Mouse (Mus musculus) mouse embryonic stem cell (cell line): ENCODE results near the gene Myh10.

ENCODE experiments used
- in situ Hi-C, 2 experiments: fragments of 300-500 bp; cut with MboI; formaldehyde crosslinking; loops; 1 replicate in 1 of 2; 3 replicates in 1 of 2; pipeline ENCODE4 v1.14.3; 2019 to 2020; ENCODE audit warnings: low sequenced_read_pairs in 2 of 2, low pct_unique_long_range_greater_than_20kb in 1 of 2, mixed read lengths in 1 of 2; ENCODE audit not compliant: unreplicated experiment in 1 of 2

The Myh10 gene

DNA sequence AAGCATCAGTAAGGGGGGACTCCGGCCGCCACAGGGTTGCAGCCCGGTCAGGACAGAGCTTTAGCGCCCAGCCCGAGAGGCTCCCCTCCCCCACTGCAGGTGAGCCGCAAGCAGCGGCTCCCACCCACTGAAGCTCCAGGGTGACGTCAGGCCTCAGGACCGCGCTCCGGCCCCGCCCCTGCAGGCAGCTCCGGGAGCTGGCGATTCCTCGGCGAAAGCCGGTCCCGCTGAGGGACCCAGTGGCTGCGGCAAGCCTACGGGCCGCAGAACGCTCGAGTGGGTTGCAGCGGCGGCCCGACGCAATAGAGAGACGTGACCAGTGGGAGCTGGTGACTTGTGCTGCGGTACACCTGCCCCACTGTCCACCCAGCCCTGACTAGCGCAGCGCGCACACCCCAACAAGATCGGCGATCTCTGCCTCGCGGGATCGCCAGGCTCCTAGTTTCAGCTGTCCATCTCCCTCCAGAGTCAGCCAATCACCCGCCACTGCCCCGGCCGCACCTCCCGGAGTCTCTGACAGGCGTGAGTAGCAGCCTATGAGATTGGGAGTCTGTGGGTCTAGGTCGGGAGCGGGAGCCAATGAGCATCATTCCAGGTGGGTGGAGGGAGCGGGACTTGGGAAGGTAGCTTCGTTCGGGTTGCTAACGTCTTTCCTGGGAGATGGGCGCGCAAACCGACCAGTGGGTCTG is at the start of gene Myh10:
Gene Myh10, plus strand, starts transcription at position 239 of the 689 bp plus-strand sequence.
- in situ Hi-C loops, result no loop called here

DNA sequence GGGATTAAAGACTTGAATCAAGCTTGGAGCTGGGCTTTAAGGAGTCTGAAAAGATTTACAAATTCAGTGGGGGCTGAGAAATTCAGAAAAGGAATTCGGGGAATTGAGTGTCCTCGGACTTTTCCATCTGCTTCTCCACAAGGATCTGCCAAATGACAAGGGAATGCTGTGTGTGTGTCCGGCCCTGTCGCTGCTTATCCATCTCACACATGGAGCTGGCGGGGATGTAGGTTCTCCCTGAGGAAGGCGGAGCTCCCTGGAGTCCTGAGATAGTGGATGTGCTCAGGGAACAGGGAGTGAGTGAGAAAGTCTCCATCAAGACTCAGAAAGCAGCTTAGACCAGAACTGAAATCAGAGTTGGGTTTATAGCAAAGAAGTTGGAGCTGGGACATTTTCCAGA is 46.6 kb upstream of the Myh10 start:
- in situ Hi-C loops, result no loop called here

DNA sequence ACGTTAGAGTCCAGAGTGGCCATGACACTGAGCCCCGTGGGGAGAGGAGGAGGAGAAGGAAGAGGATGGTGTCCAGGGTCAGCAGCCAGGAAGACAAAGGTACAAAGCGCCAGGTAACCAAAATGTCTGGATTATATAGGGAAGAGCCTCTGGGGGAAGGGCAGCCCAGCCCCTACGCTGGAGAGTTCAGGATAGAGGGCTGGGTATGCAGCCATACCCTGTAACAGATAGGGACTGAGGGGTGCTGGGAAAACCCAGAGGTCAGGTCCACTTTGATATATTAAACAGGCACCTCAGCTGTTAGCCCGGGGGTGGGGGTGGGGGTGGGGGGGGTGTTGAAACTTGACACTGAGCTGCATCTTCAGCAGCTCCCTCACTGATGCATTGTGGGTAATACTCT is 43.6 kb upstream of the Myh10 start:
- in situ Hi-C loops, result no loop called here

DNA sequence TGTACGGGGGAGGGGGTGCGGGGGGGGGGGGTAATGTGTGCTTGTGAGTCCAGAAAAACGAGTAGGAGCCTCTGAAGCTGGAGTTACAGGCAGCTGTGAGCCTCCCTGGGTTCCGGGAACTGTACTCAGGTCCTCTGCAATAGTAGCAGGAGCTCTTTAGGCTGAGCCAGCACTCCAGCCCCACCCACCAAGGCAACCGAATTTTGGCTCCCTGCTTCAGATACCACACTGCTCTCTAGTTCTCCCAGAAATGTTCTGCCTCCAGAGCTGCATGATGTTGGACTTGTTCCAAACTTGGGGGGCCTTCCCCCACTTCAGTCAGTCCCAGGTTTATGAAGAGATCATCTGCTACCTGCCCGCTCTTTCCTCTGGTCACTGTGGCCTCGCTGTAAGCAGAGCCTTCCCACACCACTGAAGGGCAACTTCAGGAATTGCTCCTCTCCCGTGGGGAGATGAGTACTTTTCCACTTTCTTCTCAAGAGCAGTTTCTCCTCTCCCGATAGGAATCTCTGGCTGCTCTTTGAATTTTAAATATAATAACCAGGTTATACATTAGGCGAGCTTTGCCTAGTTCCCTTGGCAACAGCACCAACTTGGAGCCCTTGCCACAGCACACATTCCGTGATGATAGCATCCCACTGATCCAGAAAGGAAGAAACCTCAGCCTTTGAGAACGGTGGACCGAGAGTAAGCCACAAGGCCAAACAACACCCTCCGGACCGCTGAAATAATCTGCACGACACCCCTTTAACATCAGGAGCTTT is 42.8 kb upstream of the Myh10 start:
- in situ Hi-C loops, result no loop called here

DNA sequence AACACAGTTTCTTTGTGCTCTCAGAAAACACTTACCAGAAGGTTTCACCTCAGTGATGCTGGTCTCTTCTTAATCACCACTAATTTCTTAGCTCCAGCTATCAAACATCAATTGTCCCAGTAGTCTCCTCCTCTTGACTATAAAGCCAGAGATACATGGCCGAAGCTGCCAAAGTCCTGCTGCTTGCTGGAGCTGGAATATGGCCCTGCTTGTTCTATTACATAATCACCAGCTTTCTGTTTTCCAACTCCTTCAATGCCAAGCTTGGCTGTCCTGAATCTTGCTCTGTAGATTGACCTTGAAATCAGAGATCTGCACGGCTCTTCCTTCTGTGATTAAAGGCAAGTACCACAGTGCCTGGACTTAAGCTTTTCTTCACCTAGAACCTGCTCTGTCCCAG is 39.8 kb upstream of the Myh10 start:
- in situ Hi-C loops, result no loop called here

DNA sequence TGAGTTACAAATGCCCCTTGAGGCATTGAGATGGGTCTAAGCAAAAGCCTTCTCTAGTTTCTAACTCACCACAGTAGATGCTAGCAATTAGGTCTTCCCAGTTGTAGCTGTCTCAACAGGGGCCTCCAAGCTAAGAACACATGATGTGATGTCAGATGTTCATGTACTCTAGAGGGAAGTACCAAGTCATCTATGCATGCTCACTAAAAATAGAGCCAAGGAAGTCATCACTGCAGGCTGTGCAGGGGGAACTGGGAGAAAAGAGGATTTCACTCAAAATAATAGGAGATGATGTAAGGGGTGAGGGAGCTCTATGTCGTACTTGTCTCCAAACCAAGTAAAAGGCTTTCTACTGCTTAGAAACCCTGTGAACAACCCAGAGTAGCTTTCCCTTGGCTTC is 35.8 kb upstream of the Myh10 start:
- in situ Hi-C loops, result no loop called here

DNA sequence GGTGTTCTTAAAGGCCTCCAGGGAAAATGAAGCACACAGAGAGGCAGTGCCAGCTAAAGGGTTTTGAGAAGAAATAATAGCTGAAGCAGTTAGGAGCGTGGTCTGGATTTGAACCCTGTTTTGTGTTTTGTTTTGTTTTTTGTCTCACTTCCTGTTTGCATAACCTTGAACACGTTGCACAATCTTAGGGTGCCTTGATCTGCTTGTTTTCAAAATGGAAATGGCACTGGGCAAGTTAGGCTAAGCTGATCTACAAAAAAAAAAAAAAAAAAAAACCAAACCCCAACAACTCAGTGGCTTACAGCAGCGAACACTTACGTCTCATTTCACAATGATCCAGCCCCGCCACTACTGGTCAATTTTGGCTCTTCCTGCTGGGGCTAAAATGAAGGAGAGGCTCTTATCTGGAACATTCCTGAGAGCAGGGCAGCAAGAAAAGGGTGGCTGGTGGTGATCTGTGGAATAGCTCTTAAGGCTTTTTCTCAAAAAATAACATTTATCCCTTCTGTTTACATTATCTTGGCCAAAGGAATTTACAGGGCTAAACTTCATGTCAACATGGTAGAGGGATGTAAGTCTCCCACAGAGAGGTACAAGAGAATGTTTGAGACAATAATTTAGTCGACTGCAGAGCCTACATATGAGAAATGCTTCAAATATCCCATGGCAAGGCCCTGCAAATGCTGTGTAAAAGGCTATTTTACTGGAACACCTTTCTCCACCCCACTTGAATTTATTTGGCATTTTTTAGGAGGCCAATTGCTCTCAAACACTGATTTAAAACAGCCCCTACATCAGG is 34.3 kb upstream of the Myh10 start:
- in situ Hi-C loops, result no loop called here

DNA sequence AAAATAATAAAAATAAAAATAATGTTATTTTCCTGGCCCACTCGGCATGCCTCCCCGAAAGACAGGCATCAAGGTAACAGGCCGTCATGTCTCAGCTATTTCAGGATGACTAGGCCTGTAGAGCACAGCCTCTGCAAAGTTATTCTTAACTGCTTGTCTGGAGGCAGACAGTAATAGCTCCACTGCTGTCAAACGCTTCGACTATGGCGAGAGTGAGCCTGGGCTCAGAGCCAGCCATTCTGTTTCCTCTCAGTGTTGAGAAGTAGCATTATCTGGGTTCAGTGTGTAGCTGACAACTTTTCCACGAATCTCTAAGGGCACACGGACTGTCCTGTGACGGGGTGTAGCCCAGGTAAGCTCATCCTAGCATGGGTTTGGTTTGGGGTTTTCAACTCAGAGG is 33.5 kb upstream of the Myh10 start:
- in situ Hi-C loops, result no loop called here

DNA sequence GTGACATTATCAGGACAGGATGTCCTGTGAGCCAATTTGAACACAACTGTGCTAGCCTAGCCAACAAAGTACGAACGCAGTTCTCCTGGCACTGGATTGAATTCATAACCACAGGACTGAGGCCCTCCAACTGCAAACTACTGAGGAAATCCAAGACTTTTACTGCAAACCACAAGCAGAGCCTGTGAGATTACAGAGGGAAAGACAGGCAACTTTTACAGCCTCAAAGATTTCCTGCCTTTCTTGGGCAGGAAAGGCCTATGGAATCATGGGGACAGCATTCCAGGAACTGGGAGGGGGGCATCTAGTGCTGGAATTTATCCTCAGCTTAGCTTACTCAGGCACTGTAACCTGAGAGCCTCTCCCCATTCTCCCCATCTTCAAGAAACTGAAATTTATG is 26.0 kb upstream of the Myh10 start:
- in situ Hi-C loops, result no loop called here

DNA sequence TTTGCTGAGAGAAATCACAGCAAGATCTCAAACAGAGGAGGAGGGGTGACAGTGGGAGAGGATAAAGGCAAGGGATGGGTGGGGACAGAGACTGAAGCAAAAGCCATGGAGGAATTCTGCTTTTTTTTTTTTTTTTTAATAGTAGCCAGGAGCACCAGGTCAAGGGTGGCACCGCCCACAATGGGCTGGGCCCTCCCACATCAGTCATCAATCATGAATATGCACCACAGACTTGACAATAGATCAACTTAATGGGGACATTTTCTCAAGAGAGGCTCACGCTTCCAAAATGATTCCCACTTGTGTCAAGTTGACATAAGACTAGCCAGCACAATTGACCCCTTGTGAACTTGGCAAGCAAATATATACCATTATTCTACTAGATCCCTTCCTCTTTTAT is 25.1 kb upstream of the Myh10 start:
- in situ Hi-C loops, result no loop called here

DNA sequence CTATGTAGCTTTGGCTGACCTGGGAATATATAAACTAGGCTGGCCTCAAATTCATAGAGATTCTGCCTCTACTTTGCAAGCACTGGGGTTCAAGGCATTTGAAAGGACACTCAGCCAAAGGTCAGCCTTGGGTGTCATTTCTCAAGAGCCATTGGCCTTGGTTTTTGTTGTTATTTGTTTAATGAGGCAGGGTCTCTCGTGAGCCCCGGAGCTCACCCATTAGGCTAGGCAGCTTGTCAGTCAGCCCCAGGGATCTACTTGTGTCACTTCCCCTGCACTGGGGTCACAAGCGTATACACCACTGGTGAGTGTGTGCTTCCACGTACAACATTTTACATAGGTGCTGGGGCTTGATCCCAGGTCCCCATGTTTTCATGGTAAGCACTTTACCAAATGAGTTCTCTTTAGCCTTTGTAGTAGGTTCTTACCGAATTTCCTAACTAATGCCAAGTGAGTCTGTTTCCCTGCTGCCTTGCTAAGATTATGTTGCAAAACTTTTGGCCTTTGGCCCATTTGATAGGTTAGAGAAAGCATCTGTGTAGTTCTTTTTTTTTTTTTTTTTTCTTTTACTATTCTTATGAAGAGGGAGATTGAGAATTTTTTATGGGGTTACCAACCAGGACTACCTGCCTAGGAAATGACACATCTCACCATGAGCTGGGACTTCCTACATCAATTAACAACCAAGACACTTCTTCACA is 18.9 kb upstream of the Myh10 start:
- in situ Hi-C loops, result no loop called here

DNA sequence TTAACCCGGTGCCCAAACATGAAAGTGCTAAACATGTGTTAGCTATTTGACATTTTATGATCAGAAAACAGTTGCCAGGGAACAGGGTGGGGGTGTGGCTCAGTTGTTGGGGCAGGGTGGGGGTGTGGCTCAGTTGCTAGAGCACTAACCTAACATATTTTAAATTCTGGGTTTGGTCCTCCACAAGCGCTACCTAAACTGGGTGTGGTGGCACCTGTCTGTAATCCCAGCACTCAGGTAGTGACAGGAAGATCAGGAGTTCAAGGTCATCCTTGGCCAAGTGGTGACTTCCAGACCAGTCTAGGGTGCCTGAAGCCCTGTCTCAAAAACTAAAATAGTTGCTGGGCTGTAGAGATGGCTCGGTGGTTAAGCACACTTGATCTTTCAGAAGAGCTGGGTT is 17.3 kb upstream of the Myh10 start:
- in situ Hi-C loops, result no loop called here

DNA sequence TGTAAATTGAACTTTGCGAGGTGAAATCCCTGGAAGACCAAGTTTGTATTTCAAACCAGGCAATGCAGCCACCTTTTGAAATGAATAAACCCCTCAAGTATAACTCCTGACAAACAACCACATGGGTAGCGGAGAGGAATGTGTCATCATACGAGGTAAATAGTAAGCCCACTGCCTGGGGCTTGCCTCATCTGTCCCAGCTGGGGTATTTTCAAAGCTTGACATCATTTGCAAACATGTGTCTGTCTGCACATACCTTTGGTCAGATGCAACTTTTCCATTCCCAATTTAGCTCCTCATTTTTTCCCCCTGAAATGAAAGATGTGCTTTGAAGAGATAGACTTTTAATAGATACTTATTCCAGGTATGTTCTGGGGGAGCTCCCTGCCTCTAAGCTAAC is 16.7 kb upstream of the Myh10 start:
- in situ Hi-C loops, result no loop called here

DNA sequence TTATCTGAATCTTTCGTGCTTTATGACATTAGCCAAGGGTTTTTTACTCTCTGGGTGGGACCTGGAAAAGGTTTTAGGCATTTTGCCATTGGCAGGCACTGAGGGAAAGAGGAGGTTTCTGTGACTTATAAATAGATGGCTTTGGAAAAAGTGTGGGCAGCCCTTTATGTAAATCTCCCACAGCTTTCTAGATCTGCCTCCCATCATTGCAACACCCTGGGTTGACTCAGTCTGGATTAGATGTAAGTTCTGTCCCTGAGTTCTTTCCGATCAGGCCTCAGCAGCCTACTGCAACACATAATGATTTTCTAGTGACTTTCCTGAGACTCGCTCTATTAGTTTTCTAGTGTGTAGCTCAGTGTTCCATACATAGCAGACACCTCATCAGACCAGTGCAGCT is 16.1 kb upstream of the Myh10 start:
- in situ Hi-C loops, result no loop called here

DNA sequence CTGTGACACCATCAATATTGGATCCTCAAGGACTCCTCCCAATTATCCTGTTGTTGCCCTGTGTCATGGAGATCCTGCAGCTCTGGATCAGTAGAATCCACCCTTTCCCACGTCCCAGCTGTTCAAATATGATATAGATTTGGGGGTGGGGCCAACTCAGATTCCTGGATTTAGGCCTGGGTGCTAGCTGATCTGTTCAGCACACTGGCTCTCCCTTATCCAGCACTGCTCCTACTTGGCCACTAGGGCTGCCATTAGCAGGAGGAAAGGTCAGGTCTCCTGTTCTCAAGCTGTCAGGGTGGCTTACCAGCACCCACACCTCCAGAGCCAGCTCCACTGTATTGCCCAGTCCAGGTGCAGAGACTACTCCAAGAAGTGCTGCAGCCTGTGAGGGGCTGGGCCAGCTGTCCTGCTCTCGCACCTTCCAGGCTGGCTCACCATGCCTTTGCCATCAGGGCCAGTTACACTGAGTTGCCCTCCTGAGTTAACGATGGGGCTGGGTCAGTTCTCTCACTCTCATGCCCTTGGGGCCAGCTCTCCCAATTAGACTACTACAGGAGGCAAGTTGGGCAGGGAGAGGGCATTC is 10.0 kb upstream of the Myh10 start:
- in situ Hi-C loops, result no loop called here

DNA sequence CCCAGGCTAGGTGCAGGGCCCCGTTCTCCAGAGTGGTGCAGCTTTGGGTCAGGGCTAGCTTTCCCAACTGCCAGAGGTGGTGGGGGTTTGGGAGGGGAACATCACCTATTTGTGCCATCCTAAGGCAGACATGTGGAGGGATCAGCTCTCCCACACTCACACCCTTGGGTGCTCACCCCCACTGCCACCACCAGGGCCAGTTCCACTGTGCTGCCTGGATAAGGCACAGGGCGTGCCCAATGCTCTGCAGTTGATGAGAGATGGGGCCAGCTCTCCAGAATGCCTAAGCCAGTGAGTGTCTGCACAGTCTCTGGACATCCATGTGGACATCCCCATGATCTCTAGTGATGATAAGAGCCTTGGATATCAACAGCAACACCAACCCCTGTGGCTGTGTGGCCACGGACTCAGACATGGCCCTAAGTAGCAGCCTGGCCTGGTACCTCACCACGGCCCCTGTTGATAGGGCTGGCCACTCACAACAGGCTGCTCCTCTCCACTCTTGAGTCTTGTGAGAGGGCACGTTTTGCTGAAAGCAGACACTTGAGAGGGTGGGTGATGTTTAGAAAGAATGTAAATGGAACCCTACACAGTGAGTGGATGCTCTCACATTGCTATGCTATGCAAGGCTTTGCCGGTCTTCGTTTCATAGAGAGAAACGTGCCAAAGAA is 9.1 kb upstream of the Myh10 start:
- in situ Hi-C loops, result no loop called here

DNA sequence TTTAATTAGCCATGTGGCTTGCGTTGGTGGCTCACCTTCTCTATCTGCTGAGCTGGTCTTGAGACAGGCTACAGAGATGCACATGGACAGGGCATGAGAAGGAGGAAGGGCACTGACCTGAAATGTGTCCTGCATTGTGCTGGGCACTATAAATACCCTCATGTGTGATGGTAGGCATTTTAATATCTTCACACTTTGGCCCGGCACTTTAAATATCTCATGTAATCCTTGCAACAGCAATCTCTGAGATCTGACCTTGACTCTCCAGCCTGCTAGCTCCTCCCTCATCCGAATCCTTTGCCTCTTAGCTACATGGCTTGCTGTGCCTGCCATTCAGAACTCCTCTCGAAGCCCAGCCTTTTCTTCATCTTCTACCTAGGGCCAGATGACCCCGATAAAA is 5.4 kb upstream of the Myh10 start:
- in situ Hi-C loops, result no loop called here

DNA sequence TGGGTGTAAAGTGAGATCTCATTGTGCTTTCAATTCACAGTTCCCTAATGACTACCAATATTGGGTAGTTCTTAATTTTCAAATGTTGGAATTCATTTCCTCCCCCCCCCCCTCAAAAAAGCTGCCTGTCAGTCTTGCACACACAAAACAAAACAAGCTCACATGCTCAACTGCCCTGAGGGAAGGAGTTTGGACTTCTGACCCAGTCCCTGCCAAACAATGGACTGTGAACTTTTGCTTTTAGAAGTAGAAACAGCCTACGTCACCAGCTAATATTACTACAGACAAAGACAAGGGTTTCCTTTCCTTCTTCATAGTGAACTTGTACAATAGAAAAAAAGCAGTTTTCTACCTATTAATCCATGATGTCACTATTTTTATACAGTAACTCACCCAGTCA is 2.1 kb upstream of the Myh10 start:
- in situ Hi-C loops, result no loop called here
